Mouse (Mus musculus) embryonic fibroblast, embryonic 13.5 days (primary cell): ENCODE data around the gene Hibadh. TPM values are rescaled to one million over a fixed set of nuclear protein-coding genes. Genes with fewer than 3 reads are reported as not detected.

Source experiments
- H3K27ac ChIP-seq: 2 replicates; pipeline ENCODE4 v1.5.1; 2012; ENCODE audit warnings: low read length, control low read depth, inconsistent platforms; ENCODE audit not compliant: insufficient read depth
- H3K4me1 ChIP-seq: 2 replicates; pipeline ENCODE4 v1.6.1; 2011; ENCODE audit warnings: low read length; ENCODE audit not compliant: control insufficient read depth, insufficient read depth
- H3K4me3 ChIP-seq: 2 replicates; pipeline ENCODE4 v1.5.1; 2011; ENCODE audit warnings: mild to moderate bottlenecking, control low read depth, low read length; ENCODE audit not compliant: insufficient read depth
- CTCF ChIP-seq: IDR thresholded peaks from 2 replicates; pipeline ENCODE4 v1.5.1; 2011; ENCODE audit warnings: mild to moderate bottlenecking, control low read depth, low read length, moderate library complexity, borderline replicate concordance; ENCODE audit not compliant: insufficient read depth
- POLR2A ChIP-seq: IDR thresholded peaks from 2 replicates; pipeline ENCODE4 v1.6.1; 2011; ENCODE audit warnings: low read depth, mild to moderate bottlenecking, control low read depth, low read length, moderate library complexity
- polyA plus RNA-seq: library from polyadenylated mRNA; stranded (reverse); fragments of >200 nt; gene quantifications from 2 replicates; pipeline ENCODE4 v1.2.4, GENCODE M21; 2011; ENCODE audit warnings: low read depth; ENCODE audit not compliant: missing spikeins, insufficient read length

Hibadh gene
- polyA plus RNA-seq, 1 experiment = 61.7 TPM

GRCm38 (mm10) chr6:52577270-52577669 lies 62.9 kb downstream of the Hibadh start:
- Histone ChIP-seq H3K4me1 (peaks cover 3% of the 10 kb centered on the region; the same call in 1 of the 2 replicates), H3K4me3 (no peak overlapping the region), H3K27ac (no peak overlapping the region)
- TF ChIP-seq POLR2A (no peak), CTCF (no peak)

- Histone ChIP-seq H3K27ac (no peak overlapping the region), H3K4me3 (no peak overlapping the region), H3K4me1 (no peaks in the 10 kb centered on the region)
- no peak for TF ChIP-seq CTCF
- TF ChIP-seq POLR2A = no peak
Observed at GRCm38 (mm10) chr6:52568706-52569105, 71.5 kb downstream of the Hibadh start.

- no peaks in the 10 kb centered on the region for H3K4me1 ChIP-seq
- H3K4me3 ChIP-seq = no peak overlapping the region
- no peak for TF ChIP-seq POLR2A
- no peak for TF ChIP-seq CTCF
- no peak overlapping the region for H3K27ac ChIP-seq
Observed at GRCm38 (mm10) chr6:52567327-52568299, 72.6 kb downstream of the Hibadh start.

- H3K4me3 ChIP-seq = no peak overlapping the region
- TF ChIP-seq POLR2A = no peak
- no peak for TF ChIP-seq CTCF
- H3K4me1 ChIP-seq = no peaks in the 10 kb centered on the region
- H3K27ac ChIP-seq = no peak overlapping the region
Observed at GRCm38 (mm10) chr6:52565210-52565609, 75.0 kb downstream of the Hibadh start.

GRCm38 (mm10) chr6:52562994-52563393 lies 77.2 kb downstream of the Hibadh start:
- H3K4me1 ChIP-seq = no peaks in the 10 kb centered on the region
- TF ChIP-seq POLR2A (no peak), CTCF (no peak)
- H3K4me3 ChIP-seq = no peak overlapping the region
- H3K27ac ChIP-seq = no peak overlapping the region

GRCm38 (mm10) chr6:52559041-52559440 lies 81.1 kb downstream of the Hibadh start:
- no peaks in the 10 kb centered on the region for H3K4me1 ChIP-seq
- TF ChIP-seq POLR2A (no peak), CTCF (no peak)
- H3K27ac ChIP-seq = no peak overlapping the region
- H3K4me3 ChIP-seq = no peak overlapping the region

GRCm38 (mm10) chr6:52544376-52544775 lies 95.8 kb downstream of the Hibadh start:
- Histone ChIP-seq H3K27ac (no peak overlapping the region), H3K4me3 (no peak overlapping the region), H3K4me1 (no peaks in the 10 kb centered on the region)
- TF ChIP-seq CTCF (no peak), POLR2A (no peak)

GRCm38 (mm10) chr6:52542464-52542863 lies 97.7 kb downstream of the Hibadh start:
- Histone ChIP-seq H3K27ac (no peak overlapping the region), H3K4me3 (no peak overlapping the region), H3K4me1 (no peaks in the 10 kb centered on the region)
- TF ChIP-seq POLR2A (no peak), CTCF (no peak)

GRCm38 (mm10) chr6:52539911-52540310 lies 100.3 kb downstream of the Hibadh start:
- Histone ChIP-seq H3K27ac (no peak overlapping the region), H3K4me3 (no peak overlapping the region), H3K4me1 (no peaks in the 10 kb centered on the region)
- TF ChIP-seq POLR2A = no peak
- TF ChIP-seq CTCF = no peak

GRCm38 (mm10) chr6:52535072-52535704 lies 105.0 kb downstream of the Hibadh start:
- TF ChIP-seq POLR2A (no peak), CTCF (no peak)
- Histone ChIP-seq H3K27ac (no peak overlapping the region), H3K4me3 (no peak overlapping the region), H3K4me1 (peaks cover 5% of the 10 kb centered on the region; the same call in 1 of the 2 replicates)
